Mouse (Mus musculus): ENCODE measurements at regions not wholly inside any gene's neighbourhood (a gene's known extent, or its start where the extent isn't known, plus 50 kb on each side); places are given as distances from the start of the nearest gene placed in this dataset.

DNA sequence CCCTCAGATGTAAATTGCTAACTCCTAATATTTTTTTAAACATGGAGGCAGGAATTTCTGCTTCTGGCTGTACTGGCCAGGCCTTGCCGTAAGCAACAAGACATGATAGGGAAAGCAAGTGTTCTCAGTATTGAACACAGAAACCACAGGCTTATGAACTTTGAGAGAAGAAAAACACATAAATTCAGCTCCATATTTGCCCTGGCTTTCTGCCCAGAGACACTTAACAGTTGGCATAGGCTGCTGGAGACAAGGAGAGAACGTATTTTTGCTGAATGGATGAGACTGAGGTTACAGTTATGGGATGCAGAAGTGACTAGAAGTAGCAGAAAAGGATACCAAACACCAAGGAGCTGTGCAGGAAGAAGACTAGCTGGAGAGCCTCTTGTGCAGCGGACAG is 258.7 kb upstream of the Rbms1 start:
- no peak for DNase-seq (ENCODE audit: low spot score)

DNA sequence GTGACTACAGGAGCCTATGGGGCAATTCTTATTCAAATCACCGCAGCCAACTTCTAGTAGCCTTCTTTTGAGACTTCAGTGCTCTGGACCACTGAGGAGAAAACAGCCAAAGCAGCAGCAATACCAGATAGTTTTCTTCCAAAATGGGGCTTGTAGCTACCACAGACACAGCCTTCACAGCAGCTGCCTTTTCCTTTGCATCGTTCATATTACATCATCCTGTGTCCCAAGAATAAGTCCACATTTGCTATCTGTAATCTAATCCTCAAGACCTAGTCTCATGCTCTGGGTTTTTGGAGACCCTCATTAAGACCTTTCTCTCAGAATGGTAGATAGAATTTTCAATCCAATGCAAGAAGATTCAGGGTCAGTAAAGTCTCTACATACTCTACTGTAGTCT is 258.2 kb upstream of the Rbms1 start:
- DNase-seq (ENCODE audit: low spot score) = no peak

DNA sequence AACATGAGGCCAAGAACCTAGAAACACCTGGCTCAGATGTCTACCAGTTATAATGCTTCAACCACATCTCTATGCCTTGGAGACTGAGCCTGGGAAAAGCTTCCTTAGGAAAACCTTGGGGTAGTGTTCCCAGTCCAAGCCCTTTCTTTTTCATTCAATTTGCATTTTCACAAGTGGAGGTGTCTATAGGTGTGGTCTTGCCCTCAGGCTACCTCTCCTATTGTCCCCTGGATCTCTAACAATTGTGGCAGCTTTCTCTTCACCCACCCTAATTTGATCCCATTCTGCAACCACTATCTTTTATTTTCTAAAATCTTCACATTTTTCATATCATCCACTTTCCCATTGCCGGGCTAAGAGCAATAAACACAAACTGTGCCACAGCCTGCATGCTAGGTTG is 251.0 kb upstream of the Rbms1 start:
- no peak for DNase-seq (ENCODE audit: low spot score)

DNA sequence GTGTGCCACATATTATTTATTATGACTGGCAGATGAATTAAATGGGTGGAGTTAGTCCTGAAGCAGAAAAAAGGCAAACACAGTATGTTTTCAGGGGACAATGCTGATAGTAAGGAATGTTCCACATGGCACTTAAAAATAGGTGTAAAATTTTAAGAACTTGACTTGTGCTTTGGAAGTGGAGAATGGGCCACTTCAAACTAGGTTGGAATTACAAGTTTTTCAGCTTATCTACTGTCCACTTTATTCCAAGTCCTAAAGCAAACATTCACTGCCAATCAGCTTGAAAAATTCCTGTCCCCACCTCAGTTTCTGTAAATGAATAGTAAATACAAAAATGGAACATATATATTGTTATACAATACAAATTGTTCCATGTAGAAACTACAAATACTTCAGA is 238.4 kb upstream of the Rbms1 start:
- DNase-seq (ENCODE audit: low spot score) = no peak

DNA sequence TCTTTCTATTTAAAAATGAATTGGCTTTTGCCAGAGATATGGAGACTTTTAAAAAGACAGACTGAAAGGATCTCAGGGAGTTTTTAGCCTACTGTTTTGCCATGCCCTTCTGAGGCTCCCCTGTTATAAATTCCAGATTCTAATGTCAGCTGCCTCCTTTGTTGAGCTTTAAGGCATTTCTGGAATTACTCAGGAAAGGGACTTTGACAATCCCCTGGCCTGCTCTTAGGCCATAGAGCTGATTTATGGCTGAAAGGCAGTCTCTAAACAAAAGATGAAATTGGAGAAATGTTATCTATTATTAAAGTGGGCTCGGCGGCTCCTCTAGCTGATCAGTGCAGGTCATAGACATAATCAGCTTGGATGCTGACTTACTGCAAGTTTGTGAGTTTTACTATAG is 231.0 kb upstream of the Rbms1 start:
- DNase-seq (ENCODE audit: low spot score) = no peak

DNA sequence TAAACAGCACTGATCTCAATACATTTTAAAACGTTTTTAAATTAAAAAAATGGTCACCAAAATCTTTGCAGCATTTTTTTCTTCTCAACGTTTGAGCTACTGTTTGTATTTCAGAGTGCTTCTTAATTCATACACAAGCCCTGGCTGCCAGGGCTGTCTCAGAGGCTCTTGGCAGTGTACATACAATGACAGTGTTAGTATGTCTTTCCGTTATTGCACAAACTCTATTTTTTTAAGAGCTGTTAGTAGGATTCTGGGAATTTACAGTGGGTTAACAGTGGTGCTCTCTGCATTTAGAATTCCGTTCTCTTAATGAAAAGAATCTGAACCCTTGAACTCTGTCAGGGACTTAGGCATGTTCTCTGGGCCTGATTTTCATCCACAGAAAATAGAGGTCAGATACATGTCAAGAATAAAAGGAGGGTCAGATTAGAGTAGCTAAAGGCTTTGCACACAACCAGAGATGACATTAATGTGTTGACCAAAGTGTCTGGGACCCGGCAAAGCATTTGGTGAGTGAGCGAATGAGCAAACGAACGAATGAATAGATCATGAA is 219.5 kb upstream of the Rbms1 start:
- DNase-seq (ENCODE audit: low spot score) = no peak

DNA sequence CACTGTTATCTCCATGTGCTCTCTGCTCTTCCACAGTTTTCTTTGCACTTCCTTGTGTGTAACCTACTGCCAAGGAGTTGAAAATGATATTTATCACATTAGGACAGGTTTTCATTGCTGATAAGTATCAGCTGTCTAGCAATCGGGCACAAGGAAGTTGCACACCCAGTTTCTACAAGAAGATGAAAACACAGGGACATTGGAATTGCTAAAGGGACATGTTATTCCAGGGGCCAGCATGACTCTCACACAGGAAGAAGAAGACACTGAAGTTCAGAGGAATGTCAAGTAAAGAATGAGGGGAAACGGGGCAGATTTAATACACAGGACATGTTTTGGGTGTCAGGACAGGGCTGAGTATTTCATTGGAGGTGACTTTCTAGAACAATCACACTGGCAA is 214.8 kb upstream of the Rbms1 start:
- DNase-seq (ENCODE audit: low spot score) = no peak

DNA sequence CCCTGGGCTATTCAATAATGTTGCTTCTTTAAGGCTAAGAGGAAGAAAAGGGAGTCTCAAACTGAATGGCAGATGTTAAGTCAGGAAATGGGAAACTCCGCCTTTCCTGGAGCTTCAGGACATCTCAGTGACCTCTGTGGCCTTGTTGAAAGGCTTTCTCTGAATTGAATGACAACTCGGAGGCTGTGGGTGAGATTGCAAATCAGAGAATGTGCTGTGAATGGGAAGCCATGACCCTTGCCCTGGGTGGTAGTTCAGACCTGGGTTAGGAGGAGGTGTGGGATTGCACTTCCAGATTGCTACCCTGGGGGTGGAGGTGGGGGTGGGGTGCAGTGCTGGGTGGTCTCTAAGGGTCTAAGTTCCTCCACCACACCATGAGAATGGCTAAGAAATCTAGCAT is 213.8 kb upstream of the Rbms1 start:
- DNase-seq (ENCODE audit: low spot score) = no peak

DNA sequence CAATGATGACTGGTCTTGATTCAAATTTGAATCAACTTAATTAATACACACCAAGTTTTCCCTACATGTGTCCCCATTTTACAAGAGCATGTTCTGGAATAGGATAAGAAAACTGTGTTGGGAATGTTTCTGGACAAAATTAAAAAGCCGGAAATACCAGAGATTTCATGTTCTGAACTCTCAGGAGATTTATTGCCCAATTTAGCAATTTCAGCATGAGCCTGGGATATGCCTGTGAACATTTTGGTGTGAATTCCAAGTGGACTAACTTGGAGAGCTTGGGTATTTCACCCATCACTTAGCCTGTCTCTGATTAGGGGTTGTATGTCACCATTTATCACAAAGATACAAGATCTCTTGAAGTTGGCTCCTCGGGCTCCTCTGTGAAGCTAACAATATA is 210.6 kb upstream of the Rbms1 start:
- DNase-seq (ENCODE audit: low spot score) = no peak

DNA sequence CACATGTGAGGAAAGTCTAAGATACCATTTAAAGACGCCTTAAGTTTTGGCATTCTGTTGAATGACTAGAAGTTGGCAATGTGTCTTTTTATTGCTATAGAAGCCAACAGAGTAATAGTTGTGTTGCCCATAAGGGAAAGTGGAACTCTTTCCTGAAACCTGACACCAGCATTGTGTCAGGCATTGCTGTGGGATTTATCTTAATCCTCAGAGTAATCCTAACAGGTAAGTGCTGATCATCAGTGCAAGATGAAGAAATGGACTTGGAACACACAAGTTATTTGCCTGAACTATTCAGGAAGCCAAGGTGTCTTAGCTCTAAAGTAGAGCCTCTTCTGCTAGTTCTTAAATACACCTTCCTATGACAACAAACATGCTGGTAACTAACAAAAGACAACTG is 198.3 kb upstream of the Rbms1 start:
- DNase-seq (ENCODE audit: low spot score) = no peak

DNA sequence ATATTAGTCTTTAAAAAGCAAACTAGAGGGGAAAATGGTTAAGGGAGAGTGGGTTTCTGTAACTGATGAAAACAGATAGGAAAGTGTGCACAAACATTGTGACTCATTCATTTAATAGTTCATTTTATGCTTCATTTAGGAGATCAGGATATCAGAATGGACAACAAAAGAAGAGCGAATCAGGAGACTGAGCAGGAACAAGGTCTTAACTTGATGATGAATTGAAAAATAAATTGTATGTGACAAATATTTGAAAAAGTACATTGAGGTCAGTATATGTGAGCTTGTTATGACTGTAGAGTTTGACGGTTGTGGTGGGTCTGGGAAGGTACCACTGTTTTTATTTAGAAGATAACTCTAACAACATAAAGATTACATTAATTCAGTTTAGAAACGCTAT is 196.8 kb upstream of the Rbms1 start:
- no peak for DNase-seq (ENCODE audit: low spot score)

DNA sequence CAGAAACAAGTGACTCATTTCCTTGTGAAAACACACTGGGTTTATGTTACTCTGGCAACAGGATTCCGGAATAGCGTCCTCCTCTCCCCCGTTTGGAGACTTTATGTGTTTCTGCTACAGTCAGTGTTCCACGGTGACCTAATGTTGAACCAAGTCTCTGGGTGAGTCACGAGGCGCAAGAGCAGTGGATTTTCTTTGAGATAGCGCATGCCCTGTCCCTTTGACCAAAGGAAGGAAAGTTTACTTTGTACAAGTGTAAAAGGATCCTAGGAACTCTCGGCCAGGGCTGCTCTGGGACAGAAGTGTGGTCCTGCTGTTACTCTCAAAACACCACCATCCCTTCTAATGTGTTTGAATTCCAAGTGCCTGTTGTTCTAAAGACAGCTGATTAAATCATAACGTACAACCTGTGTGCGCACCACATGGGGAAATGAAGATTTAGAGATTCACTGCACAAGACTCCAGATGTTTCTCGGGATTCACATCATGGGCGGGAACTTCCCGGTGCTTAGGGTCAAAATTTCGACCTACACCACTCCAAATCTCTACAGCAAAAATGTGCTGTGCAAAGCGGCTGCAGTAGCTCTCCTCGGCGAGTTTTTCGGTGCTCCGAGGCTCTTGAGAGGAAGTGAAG is 176.1 kb upstream of the Rbms1 start:
- peak; percentile 13 for DNase-seq (ENCODE audit: low spot score)

DNA sequence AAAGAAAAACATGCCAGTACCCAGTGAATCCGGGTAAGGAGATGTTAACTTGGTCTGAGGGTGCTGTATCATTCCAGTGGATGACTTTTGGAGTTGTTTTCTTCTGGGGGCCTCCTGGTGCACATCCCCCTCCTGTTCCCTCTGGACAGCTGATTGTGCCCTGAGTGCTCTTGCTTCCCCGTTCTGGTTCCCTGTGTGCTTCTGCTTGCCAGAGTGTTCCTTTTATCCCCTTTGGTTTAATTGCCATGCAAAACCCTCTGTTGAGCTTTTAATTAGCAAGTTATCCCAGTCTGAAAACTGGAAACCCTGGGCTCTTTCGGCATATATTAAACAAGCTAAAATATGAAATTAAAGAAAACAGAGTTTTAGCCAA is 175.6 kb upstream of the Rbms1 start:
- DNase-seq (ENCODE audit: low spot score) = no peak

DNA sequence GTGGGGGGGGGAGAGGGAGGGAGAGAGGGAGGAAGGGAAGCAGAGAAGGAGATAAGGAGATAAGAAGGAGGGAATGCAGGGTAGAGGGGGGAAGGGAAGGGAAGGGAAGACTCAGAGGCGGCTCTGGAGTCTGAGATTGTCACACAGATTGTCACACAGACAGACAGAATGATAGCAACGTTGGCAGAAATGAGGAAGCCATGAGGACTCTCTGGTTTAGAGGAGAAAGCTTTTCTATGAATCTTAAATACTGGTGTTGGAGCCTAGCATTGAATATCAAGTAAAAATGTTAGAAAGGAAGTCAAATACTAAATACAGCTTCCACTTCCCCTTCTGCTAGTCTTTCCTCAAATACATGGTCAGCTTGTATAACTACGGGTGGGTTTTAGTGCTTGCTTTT is 174.4 kb upstream of the Rbms1 start:
- DNase-seq (ENCODE audit: low spot score) = no peak

DNA sequence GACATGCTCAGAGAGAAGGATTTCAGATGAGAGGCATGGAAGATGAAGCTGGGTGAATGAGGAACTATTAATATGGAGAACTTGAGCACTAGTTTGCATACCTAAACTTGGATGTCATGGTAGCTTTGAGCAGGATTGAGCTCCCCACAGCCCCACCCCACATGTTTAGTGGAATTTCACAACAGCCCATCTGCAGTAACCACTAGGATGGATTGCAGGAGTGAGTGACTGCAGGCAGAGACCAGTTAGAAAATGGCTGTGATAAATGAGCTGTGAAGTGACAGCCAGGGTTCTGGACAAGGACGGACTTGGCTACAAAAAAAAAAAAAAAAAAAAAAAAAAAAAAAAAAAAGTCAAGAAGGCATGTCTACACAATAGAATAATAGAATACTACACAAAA is 173.9 kb upstream of the Rbms1 start:
- no peak for DNase-seq (ENCODE audit: low spot score)

DNA sequence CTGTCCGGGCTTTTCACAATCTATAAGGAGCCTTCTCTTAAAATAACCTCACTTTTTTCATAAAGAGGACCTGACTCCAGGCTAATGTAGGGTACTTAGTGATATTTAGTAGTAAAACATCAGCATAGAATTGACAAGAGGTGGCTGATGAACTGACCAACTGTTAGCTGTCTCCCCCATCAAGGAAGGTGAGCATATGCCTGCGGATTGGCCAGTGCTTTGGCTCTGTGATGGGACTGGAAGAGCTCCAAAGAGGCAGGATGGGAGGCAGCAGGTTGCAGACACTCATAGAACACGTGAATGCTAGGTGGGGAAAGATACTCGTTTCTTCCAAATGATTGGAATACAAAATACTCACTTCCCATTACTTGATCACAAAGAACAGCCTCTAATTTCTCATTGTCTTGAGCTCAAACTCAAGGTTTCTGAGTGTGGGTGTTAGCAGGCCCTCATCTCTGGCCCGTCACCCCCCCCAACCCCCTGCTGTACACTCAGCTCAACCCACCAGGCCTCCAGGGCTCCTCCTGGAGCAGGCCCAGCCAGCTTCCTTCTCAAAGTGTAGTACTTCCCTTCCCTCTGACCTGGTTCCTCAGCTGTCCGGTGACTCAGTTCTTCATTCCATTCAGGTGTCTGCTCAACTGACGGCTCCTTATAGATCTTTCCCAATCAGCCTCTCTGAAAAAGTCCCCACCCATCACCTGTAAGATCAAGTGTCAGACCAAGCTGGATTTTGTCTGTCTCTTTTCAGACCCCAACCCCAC is 160.2 kb upstream of the Rbms1 start:
- DNase-seq (ENCODE audit: low spot score) = no peak

DNA sequence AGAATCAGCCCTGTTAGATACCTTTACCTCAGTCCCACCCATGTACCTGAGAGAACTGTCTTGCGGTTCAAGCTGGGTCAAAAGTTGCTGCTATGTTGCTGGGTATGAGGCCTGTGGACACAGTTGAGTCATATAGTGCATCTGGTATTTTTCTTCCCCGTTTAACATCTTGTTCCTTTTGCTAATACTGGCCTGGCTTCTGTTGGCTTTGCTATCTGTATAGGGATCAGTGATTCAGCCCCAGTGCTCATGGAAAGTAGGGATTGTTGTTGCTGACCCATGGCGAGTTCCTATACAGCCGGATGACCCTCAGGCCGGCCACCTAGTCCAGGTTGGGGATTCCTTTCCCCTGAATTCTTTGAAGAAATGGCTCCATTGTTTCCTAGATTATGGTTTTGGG is 158.3 kb upstream of the Rbms1 start:
- DNase-seq (ENCODE audit: low spot score) = no peak

DNA sequence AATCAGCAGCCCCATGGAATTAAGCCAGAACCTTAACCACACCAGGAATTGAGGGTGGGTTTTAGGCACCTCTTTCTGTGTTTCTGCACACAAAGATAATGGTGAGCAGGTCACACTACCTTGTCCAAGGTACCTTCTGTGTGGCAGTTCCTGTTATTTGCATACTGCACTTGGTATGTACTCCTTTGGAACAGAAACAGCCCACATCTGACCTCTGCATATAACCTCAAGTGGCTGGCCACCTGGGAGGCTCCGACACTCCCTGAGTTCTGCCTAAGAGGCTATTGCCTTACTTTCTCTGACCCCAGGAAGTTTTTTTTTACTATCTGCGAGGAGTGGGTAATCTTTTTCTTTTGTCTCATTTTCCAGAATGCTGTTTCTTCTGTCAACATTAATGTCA is 151.6 kb upstream of the Rbms1 start:
- DNase-seq (ENCODE audit: low spot score) = no peak

DNA sequence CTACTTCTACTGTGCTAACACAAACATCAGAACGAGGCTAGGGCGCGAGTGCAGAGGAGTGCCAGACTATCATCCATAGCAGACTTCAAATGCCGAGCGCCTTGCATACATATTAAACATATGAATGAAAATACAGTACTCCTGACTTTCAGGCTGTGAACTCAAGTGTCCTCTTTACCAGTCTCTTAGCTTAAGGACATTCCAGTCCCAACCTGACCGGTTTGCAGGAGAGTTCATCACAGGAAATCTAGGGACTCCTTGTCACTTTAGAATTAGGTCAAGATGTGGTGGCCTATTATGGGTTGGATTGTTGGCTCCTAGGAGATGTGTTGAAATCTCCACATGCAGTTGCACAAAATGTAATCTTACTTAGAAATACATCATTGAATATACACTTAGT is 150.9 kb upstream of the Rbms1 start:
- DNase-seq (ENCODE audit: low spot score) = no peak

DNA sequence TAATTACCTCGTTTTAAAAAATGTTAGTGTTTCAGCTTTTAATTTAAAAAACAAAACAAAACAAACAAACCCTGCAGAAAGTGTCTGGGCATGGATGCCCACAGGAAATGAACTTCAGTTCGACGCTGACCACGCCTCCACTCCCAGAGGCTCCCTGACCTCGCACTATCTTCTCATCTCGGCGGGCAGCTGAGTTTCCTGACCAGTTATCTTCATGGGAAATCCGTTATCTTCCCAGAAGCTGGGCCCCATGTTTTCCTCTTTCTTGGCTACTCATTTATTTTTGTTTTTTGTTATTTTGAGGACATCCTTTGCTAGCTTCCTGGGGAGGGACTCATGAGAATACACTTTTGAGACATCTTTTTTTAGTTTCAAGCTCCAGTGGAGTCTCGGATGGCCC is 147.6 kb upstream of the Rbms1 start:
- no peak for DNase-seq (ENCODE audit: low spot score)

DNA sequence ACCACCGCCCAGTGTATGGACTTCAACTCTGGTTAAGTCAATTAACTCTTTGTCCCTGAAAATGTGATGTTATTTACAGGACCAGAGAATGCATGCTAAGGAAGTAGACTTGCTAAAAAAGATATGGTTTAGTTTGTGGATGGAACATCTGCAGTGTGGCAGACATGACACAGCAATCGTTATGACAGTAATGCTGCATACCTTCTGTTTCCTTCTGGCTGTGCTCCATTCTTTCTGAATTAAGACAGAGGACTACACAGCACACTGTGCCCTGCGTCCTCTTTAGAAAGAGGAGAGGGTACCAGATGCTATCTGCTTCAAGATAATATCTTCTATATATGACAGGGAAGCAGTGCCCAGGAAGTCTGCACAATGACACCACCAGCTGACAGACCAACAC is 146.6 kb upstream of the Rbms1 start:
- no peak for DNase-seq (ENCODE audit: low spot score)

DNA sequence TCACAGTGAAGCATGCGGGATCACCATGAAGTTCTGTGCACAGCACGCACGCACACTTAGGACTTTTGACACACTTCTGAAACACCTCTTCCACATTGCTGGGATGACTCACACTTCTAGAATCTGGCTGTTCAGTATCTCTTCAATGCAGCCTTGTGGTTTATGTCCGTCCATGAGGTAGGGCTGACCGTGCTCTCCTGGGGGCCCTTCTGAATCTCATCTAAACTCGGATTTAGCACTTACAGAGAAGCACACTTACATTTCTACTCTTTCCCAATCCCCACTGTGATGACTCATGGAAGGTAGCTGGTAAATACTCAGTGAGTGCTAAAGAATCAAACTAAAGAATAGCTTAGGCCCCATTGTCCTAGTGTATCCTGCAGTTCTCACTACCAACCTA is 142.2 kb upstream of the Rbms1 start:
- DNase-seq (ENCODE audit: low spot score) = no peak

DNA sequence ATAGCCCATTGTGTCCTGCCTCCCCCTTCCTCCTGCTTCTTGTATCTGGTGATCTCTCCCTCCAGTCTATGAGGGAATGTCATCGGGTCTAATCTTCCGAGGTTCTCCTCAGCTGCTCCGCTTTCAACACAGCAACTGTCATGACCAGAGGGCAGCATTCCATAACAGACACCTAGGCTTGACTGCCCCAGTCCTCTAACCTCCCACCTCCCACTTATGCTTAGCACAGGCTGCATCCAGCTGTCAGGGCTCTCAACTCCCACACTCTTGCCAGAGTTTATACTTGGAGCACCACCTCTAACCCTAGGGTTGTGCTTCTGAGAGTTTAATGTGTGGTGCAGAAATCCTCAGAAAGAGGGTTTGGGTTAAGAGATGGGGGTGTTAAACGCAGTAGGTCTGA is 137.9 kb upstream of the Rbms1 start:
- no peak for DNase-seq (ENCODE audit: low spot score)

DNA sequence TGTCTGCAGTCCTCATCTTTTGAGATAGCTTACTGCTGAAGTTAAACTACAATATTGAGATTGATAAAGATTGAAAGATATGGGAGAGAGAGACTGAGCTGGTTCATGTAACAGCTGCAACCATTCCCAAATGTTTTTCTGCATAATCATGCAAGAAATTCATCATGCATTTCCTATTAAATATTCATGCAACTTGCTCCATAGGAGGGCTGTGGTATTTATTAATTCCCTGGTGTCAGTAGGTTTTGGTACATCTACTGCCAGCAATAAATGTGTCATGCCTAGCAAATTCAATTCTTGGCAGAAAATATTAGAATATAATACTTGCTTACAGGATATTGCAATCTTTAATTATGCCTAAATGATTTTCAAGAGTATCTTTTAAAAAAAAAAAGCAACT is 125.5 kb upstream of the Rbms1 start:
- DNase-seq (ENCODE audit: low spot score) = no peak
